Comparison of ENCODE assay signal across 8 mouse cellular contexts in the genomic region with DNA sequence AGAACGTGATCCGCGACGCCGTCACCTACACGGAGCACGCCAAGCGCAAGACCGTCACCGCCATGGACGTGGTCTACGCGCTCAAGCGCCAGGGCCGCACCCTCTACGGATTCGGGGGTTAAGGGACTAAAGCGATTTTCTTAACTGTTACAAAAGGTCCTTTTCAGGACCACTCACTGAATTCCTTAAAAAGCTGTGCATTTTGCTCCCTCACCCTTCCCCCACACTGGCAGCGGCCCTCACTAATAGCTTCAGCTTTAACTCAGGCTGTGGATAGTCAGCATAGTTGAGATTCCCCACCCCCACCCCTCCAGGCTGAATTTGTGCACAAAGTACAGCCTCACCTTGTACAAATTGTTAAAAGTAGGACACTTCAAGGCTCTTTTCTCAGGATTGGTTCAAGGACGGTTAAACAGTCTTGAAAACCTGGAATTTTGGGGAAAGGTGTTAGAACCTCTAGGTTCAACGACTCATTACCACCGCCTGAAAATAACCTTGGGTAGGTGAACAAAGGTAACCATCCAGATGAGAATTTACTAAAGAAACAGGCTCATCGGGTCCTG. TPM values are rescaled to one million over a fixed set of nuclear protein-coding genes. Genes with fewer than 3 reads are reported as not detected.
A peak's percentile ranks its signal among the peaks of the same experiment; 100 is the strongest.
DNase-seq lines count a peak whose midpoint lies in the region; ATAC-seq and TF ChIP-seq lines count a peak whose summit lies in the region.

No protein-coding gene starts in this region.

- ATAC-seq in heart, postnatal 0 days (ENCODE audit: insufficient read depth, low read depth) = no peak
- ATAC-seq in liver, embryonic 12.5 days = peak; percentile 19
- no peak for ATAC-seq in monocyte, adult 5-6 weeks (replicated peaks; ENCODE audit: insufficient number of reproducible peaks, low FRiP score, low TSS enrichment, poor library complexity, severe bottlenecking)

- H3K9me3 ChIP-seq in heart, postnatal 0 days (replicated peaks; ENCODE audit: control insufficient read depth, low read length) = no peaks in the 10 kb centered on the region
- no peaks in the 10 kb centered on the region for H3K9me3 ChIP-seq in ES-E14 (ENCODE audit: control insufficient read depth, insufficient read depth, low read depth, low read length)
- H3K9me3 ChIP-seq in forebrain, embryonic 10.5 days = no peaks in the 10 kb centered on the region
- H3K9me3 ChIP-seq in liver, embryonic 12.5 days (replicated peaks) = no peaks in the 10 kb centered on the region

- peak overlapping the region; percentile 48 for H3K9ac ChIP-seq in heart, postnatal 0 days (replicated peaks; ENCODE audit: low read depth, low read length)
- H3K9ac ChIP-seq in ES-E14 (ENCODE audit: insufficient read depth, low read depth, low read length, poor library complexity, severe bottlenecking) = peak overlapping the region; percentile 84
- H3K9ac ChIP-seq in liver, embryonic 12.5 days = peak overlapping the region; percentile 85

- peaks cover 8% of the 10 kb centered on the region; the same call in 1 of the 2 replicates for H3K4me1 ChIP-seq in heart, postnatal 0 days (ENCODE audit: control insufficient read depth, insufficient read depth)
- peaks cover 0 to 4% of the 10 kb centered on the region in 2 experiments; a peak in 1 of 4 replicates for H3K4me1 ChIP-seq in ES-E14 (ENCODE audit: control insufficient read depth in 2 of 2, insufficient read depth in 2 of 2, low read length in 2 of 2, poor library complexity in 1 of 2)
- H3K4me1 ChIP-seq in forebrain, embryonic 10.5 days = peaks cover 55% of the 10 kb centered on the region
- H3K4me1 ChIP-seq in liver, embryonic 12.5 days = peaks cover 66% of the 10 kb centered on the region
- H3K4me1 ChIP-seq in small intestine, adult 2 months (ENCODE audit: control insufficient read depth, insufficient read depth, insufficient read length, low read length) = peaks cover 9% of the 10 kb centered on the region; the same call in 1 of the 2 replicates

- H3K4me2 ChIP-seq in heart, postnatal 0 days (ENCODE audit: low read depth, low read length) = peak overlapping the region; percentile 61
- peak overlapping the region; percentile 90 for H3K4me2 ChIP-seq in liver, embryonic 12.5 days

- in situ Hi-C loops in ES-E14 (cut with MboI; ENCODE audit: low sequenced_read_pairs in 2 of 2, unreplicated experiment in 2 of 2) = loop anchor here in 1 of 2 experiments (25.0 kb wide), 1 partner anchor 1720 kb away; a partner anchor contains a TSS

- TF ChIP-seq CTCF in heart, postnatal 0 days (IDR thresholded peaks at IDR 0.05; ENCODE audit: low read depth) = no peak
- TF ChIP-seq CTCF in small intestine, adult 2 months (IDR thresholded peaks at IDR 0.05; ENCODE audit: extremely low read depth, insufficient read length, insufficient replicate concordance, low read depth, low read length) = no peak

- H3K4me3 ChIP-seq in heart, postnatal 0 days (ENCODE audit: low read depth, low read length) = peak overlapping the region; percentile 44
- H3K4me3 ChIP-seq in ES-E14 (ENCODE audit: insufficient read depth in 1 of 2, low read depth in 1 of 2, low read length in 2 of 2, poor library complexity in 1 of 2, severe bottlenecking in 1 of 2) = peak overlapping the region; percentile 38 to 59
- H3K4me3 ChIP-seq in forebrain, embryonic 10.5 days = peak overlapping the region; percentile 54
- peak overlapping the region; percentile 48 for H3K4me3 ChIP-seq in liver, embryonic 12.5 days
- H3K4me3 ChIP-seq in small intestine, adult 2 months (ENCODE audit: low read depth, low read length) = peak overlapping the region; percentile 64

- TF ChIP-seq EP300 in heart, postnatal 0 days (IDR thresholded peaks at IDR 0.05; ENCODE audit: low read depth) = no peak

- no peak for DNase-seq in heart, postnatal 0 days (ENCODE audit: low spot score)
- no peak for DNase-seq in heart, postnatal 25 days (ENCODE audit: low spot score)
- DNase-seq in ES-E14 (ENCODE audit: low read depth, low spot score) = no peak
- peak; percentile 62 for DNase-seq in forebrain, embryonic 10.5 days (ENCODE audit: extremely low spot score, low spot score)
- DNase-seq in urinary bladder, postnatal 14 days (ENCODE audit: low spot score) = no peak

- H3K36me3 ChIP-seq in heart, postnatal 0 days (replicated peaks; ENCODE audit: control insufficient read depth, insufficient read depth, low read length) = no peaks in the 10 kb centered on the region
- no peaks in the 10 kb centered on the region for H3K36me3 ChIP-seq in ES-E14 (ENCODE audit: control insufficient read depth, insufficient read depth, low read length, poor library complexity, severe bottlenecking)
- no peaks in the 10 kb centered on the region for H3K36me3 ChIP-seq in forebrain, embryonic 10.5 days (replicated peaks)
- H3K36me3 ChIP-seq in liver, embryonic 12.5 days = no peaks in the 10 kb centered on the region
- H3K36me3 ChIP-seq in small intestine, adult 2 months (ENCODE audit: control insufficient read depth, insufficient read depth, low read length) = no peaks in the 10 kb centered on the region

- TF ChIP-seq POLR2A in small intestine, adult 2 months (IDR thresholded peaks at IDR 0.05; ENCODE audit: low read depth, low read length) = no peak

- peak overlapping the region; percentile 81 for H3K27ac ChIP-seq in heart, postnatal 0 days (ENCODE audit: low read depth)
- H3K27ac ChIP-seq in ES-E14 (ENCODE audit: insufficient read depth, low read depth, low read length, poor library complexity, severe bottlenecking) = peak overlapping the region; percentile 93
- H3K27ac ChIP-seq in forebrain, embryonic 10.5 days = peak overlapping the region; percentile 91
- H3K27ac ChIP-seq in liver, embryonic 12.5 days = peak overlapping the region; percentile 99
- H3K27ac ChIP-seq in small intestine, adult 2 months (ENCODE audit: insufficient read depth, low read depth, low read length) = peak overlapping the region; percentile 82

- WGBS in heart, postnatal 0 days = 3% methylated on average over 13 of the region's 23 CpGs
- 1% methylated on average over 19 of the region's 23 CpGs for WGBS in forebrain, embryonic 10.5 days
- under 1% methylated on average over 17 of the region's 23 CpGs for WGBS in liver, embryonic 12.5 days (ENCODE audit: insufficient replicate concordance)
- under 1% methylated on average over 23 of the region's 23 CpGs for WGBS in small intestine, adult 2 months

- intact Hi-C loops in heart, postnatal 25 days (cut with DNase I) = loop anchor here (10.0 kb wide), 2 partner anchors 392 to 2002 kb away; a partner anchor contains a TSS

- H3K27me3 ChIP-seq in heart, postnatal 0 days (ENCODE audit: control insufficient read depth, insufficient read depth, low read length) = no peaks in the 10 kb centered on the region
- no peaks in the 10 kb centered on the region for H3K27me3 ChIP-seq in forebrain, embryonic 10.5 days (ENCODE audit: poor library complexity, severe bottlenecking)
- no peaks in the 10 kb centered on the region for H3K27me3 ChIP-seq in liver, embryonic 12.5 days (replicated peaks)
- H3K27me3 ChIP-seq in small intestine, adult 2 months (ENCODE audit: control insufficient read depth, insufficient read depth, low read length) = no peaks in the 10 kb centered on the region

RNA-seq across cellular contexts. Expression of a gene that starts 0.5 kb away (rescaled TPM):
- total RNA-seq in heart, postnatal 0 days (2014; rRNA removed; ENCODE audit: low replicate concordance) = 252 and 267 TPM in 2 replicates
- polyA plus RNA-seq in heart, postnatal 0 days (2015; fragmentation: Nextera tagmentation; extraction: Ambion mirVana) = 0.46 and 0.60 TPM in 2 replicates
- total RNA-seq in heart, postnatal 25 days (2021) = 10 to 100 TPM; 13.3 to 23.6 TPM
- total RNA-seq in ES-E14 (2012; rRNA removed) = 1,054 and 1,339 TPM in 2 replicates
- 2.5 and 4.5 TPM in 2 replicates for polyA plus RNA-seq in forebrain, embryonic 10.5 days (2016; fragmentation: Nextera tagmentation; extraction: Ambion mirVana)
- 4.5 and 5.7 TPM in 2 replicates for polyA plus RNA-seq in liver, embryonic 12.5 days (2016; fragmentation: Nextera tagmentation; extraction: Ambion mirVana)
- 17.0 and 25.9 TPM in 2 replicates for polyA plus RNA-seq in small intestine, adult 2 months (2012; rRNA removed)
- total RNA-seq in monocyte, adult 5-6 weeks (2017) = 10.8 to 62.1 TPM (median 12.1 TPM) in 3 replicates

RNA-seq across cellular contexts. Expression of a gene that starts 3.7 kb away (rescaled TPM):
- total RNA-seq in heart, postnatal 0 days (2014; rRNA removed; ENCODE audit: low replicate concordance) = 794 and 986 TPM in 2 replicates
- 0.49 and 0.82 TPM in 2 replicates for polyA plus RNA-seq in heart, postnatal 0 days (2015; fragmentation: Nextera tagmentation; extraction: Ambion mirVana)
- 10 to 100 TPM; 12.6 to 15.8 TPM for total RNA-seq in heart, postnatal 25 days (2021)
- 1,331 and 1,744 TPM in 2 replicates for total RNA-seq in ES-E14 (2012; rRNA removed)
- 0.69 TPM in 1 of 2 replicates, not detected in the other for polyA plus RNA-seq in forebrain, embryonic 10.5 days (2016; fragmentation: Nextera tagmentation; extraction: Ambion mirVana)
- 0.44 and 0.93 TPM in 2 replicates for polyA plus RNA-seq in liver, embryonic 12.5 days (2016; fragmentation: Nextera tagmentation; extraction: Ambion mirVana)
- polyA plus RNA-seq in small intestine, adult 2 months (2012; rRNA removed) = 17.4 and 19.9 TPM in 2 replicates
- total RNA-seq in monocyte, adult 5-6 weeks (2017) = 43.2 to 186 TPM (median 59.3 TPM) in 3 replicates

RNA-seq across cellular contexts. Expression of a gene that starts 4.9 kb away (rescaled TPM):
- total RNA-seq in heart, postnatal 0 days (2014; rRNA removed; ENCODE audit: low replicate concordance) = 1,794 and 2,478 TPM in 2 replicates
- 1.4 and 1.7 TPM in 2 replicates for polyA plus RNA-seq in heart, postnatal 0 days (2015; fragmentation: Nextera tagmentation; extraction: Ambion mirVana)
- total RNA-seq in heart, postnatal 25 days (2021) = 10 to 100 TPM; 15.8 to 18.0 TPM
- total RNA-seq in ES-E14 (2012; rRNA removed) = 470 and 728 TPM in 2 replicates
- 2.2 and 3.6 TPM in 2 replicates for polyA plus RNA-seq in forebrain, embryonic 10.5 days (2016; fragmentation: Nextera tagmentation; extraction: Ambion mirVana)
- 5.5 and 6.8 TPM in 2 replicates for polyA plus RNA-seq in liver, embryonic 12.5 days (2016; fragmentation: Nextera tagmentation; extraction: Ambion mirVana)
- polyA plus RNA-seq in small intestine, adult 2 months (2012; rRNA removed) = 32.6 and 42.4 TPM in 2 replicates
- 4.6 to 86.2 TPM (median 18.3 TPM) in 3 replicates for total RNA-seq in monocyte, adult 5-6 weeks (2017)

RNA-seq across cellular contexts. Expression of a gene that starts 5.2 kb away (rescaled TPM):
- 800 and 1,239 TPM in 2 replicates for total RNA-seq in heart, postnatal 0 days (2014; rRNA removed; ENCODE audit: low replicate concordance)
- polyA plus RNA-seq in heart, postnatal 0 days (2015; fragmentation: Nextera tagmentation; extraction: Ambion mirVana) = 3.2 and 3.3 TPM in 2 replicates
- total RNA-seq in heart, postnatal 25 days (2021) = 10 to 100 TPM; 19.3 to 26.5 TPM
- 667 and 954 TPM in 2 replicates for total RNA-seq in ES-E14 (2012; rRNA removed)
- 9.1 and 9.5 TPM in 2 replicates for polyA plus RNA-seq in forebrain, embryonic 10.5 days (2016; fragmentation: Nextera tagmentation; extraction: Ambion mirVana)
- polyA plus RNA-seq in liver, embryonic 12.5 days (2016; fragmentation: Nextera tagmentation; extraction: Ambion mirVana) = 15.2 and 16.6 TPM in 2 replicates
- 39.8 and 49.8 TPM in 2 replicates for polyA plus RNA-seq in small intestine, adult 2 months (2012; rRNA removed)
- total RNA-seq in monocyte, adult 5-6 weeks (2017) = 9.7 TPM in 1 of 3 replicates, not detected in the others

RNA-seq across cellular contexts. Expression of a gene that starts 6.2 kb away (rescaled TPM):
- total RNA-seq in heart, postnatal 0 days (2014; rRNA removed; ENCODE audit: low replicate concordance) = 261 and 272 TPM in 2 replicates
- polyA plus RNA-seq in heart, postnatal 0 days (2015; fragmentation: Nextera tagmentation; extraction: Ambion mirVana) = 0.81 and 0.82 TPM in 2 replicates
- 1 to 10 TPM; 5.4 to 9.2 TPM for total RNA-seq in heart, postnatal 25 days (2021)
- 1,149 and 1,468 TPM in 2 replicates for total RNA-seq in ES-E14 (2012; rRNA removed)
- 2.6 and 3.3 TPM in 2 replicates for polyA plus RNA-seq in forebrain, embryonic 10.5 days (2016; fragmentation: Nextera tagmentation; extraction: Ambion mirVana)
- 4.9 and 5.8 TPM in 2 replicates for polyA plus RNA-seq in liver, embryonic 12.5 days (2016; fragmentation: Nextera tagmentation; extraction: Ambion mirVana)
- 0.53 and 0.95 TPM in 2 replicates for polyA plus RNA-seq in small intestine, adult 2 months (2012; rRNA removed)
- total RNA-seq in monocyte, adult 5-6 weeks (2017) = 55.4 to 86.3 TPM (median 64.8 TPM) in 3 replicates
